Mouse (Mus musculus) liver, embryonic 15.5 days (tissue): Measurements from ENCODE around the gene Dact1. TPM values are rescaled to one million over a fixed set of nuclear protein-coding genes. Genes with fewer than 3 reads are reported as not detected.

Experiments used
- ATAC-seq: fragments of 200-750 bp; cut with Nextera tagmentation; 2 replicates; pipeline ENCODE4 v1.8.0; 2017; ENCODE audit warnings: moderate number of reproducible peaks, mild to moderate bottlenecking, moderate library complexity; ENCODE audit not compliant: insufficient read depth
- H3K27ac ChIP-seq: fragments of 300-500 bp; sonication (generic); replicated peaks from 2 replicates; pipeline ENCODE4 v1.5.1; 2015; ENCODE audit warnings: mild to moderate bottlenecking, inconsistent platforms
- H3K27me3 ChIP-seq: fragments of 300-500 bp; sonication (generic); 2 replicates; pipeline ENCODE4 v1.6.1; 2015; ENCODE audit warnings: mild to moderate bottlenecking, inconsistent platforms
- H3K36me3 ChIP-seq: fragments of 300-500 bp; sonication (generic); replicated peaks from 2 replicates; pipeline ENCODE4 v1.6.1; 2015; ENCODE audit warnings: moderate library complexity, mild to moderate bottlenecking, inconsistent platforms
- H3K4me1 ChIP-seq: fragments of 300-500 bp; sonication (generic); replicated peaks from 2 replicates; pipeline ENCODE4 v1.6.1; 2015; ENCODE audit warnings: inconsistent platforms
- H3K4me2 ChIP-seq: fragments of 300-500 bp; sonication (generic); 2 replicates; pipeline ENCODE4 v1.6.1; 2015; ENCODE audit warnings: moderate library complexity, mild to moderate bottlenecking, inconsistent platforms
- H3K4me3 ChIP-seq: fragments of 300-500 bp; sonication (generic); replicated peaks from 2 replicates; pipeline ENCODE4 v1.5.1; 2015; ENCODE audit warnings: mild to moderate bottlenecking, inconsistent platforms
- H3K9ac ChIP-seq: fragments of 300-500 bp; sonication (generic); 2 replicates; pipeline ENCODE4 v1.6.1; 2015; ENCODE audit warnings: moderate library complexity, mild to moderate bottlenecking, inconsistent platforms
- H3K9me3 ChIP-seq: fragments of 300-500 bp; sonication (generic); replicated peaks from 2 replicates; pipeline ENCODE4 v1.6.1; 2016; ENCODE audit warnings: inconsistent platforms
- WGBS: fragments of 180-500 bp; shearing (Covaris S2); methylation state at CpG from one replicate; pipeline ENCODE4 v1.1.7; 2015; ENCODE audit warnings: mixed read lengths; ENCODE audit not compliant: insufficient replicate concordance; 5-methylcytosine and 5-hydroxymethylcytosine counted together
- polyA plus RNA-seq: library from polyadenylated mRNA; unstranded; fragments of >200 nt; fragmentation: Nextera tagmentation; extraction: Ambion mirVana; gene quantifications from 2 replicates; pipeline ENCODE4 v1.2.1, GENCODE M21; 2015

The Dact1 gene
- polyA plus RNA-seq = 0.38 and 0.44 TPM in 2 replicates

DNA sequence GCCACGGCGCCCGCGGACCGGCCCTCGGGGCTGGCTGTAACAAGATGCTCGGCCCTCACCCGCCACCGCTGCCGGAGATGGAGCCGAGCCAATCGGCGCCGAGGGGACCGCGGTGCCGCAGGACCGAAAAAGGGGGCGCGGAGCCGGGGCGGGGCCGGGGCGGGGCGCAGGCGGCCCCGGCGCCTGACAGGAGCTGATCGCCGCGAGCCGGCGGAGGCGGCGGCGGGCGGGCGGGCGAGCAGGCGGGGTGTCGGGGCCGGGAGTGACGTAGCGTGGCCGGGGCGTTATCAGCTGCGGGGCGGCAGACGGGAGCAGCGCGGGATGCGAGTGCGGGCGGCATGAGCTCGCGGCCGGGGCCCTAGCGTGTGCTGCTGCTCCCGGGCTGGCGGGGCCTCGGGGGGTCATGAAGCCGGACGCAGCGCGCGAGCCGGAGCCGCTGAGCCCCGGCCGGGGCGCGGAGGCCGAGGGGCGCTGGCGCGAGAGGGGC, at the start of gene Dact1:
Gene Dact1 (plus strand): TSS at position 304 of the 487 bp plus-strand sequence.
- under 1% methylated on average over 66 of the region's 76 CpGs for WGBS
- Histone ChIP-seq H3K36me3 (no peaks in the 10 kb centered on the region), H3K9me3 (no peaks in the 10 kb centered on the region), H3K4me3 (peak within 1 kb of the TSS; percentile 58), H3K4me1 (peaks cover 12% of the 10 kb centered on the region; the same call in 1 of the 2 replicates), H3K4me2 (peak within 1 kb of the TSS; percentile 78), H3K27ac (no peak within 1 kb of the TSS), H3K9ac (no peak within 1 kb of the TSS), H3K27me3 (peaks cover 77% of the 10 kb centered on the region)
- ATAC-seq = peak; percentile 71

DNA sequence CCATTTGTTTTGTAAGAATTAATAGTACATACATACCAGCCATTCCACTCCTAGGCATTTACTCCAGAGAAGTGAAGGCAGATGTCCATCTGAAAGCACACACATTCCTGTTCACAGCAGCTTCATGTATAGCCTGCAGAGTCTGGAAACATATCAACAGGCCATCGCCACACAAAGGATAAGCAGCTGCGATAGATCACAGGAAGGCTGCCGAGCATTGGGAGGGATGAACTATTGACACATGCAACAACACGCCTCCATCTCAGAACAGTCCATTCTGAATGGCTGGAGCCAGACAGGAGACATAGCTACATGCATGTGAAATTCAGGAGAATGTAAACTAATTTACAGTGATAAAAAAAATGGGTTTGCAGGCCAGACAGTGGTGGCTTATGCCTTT, 45.5 kb upstream of the Dact1 start:
- no peaks in the 10 kb centered on the region for H3K36me3 ChIP-seq
- no peak overlapping the region for H3K4me3 ChIP-seq
- no peak overlapping the region for H3K9ac ChIP-seq
- no peaks in the 10 kb centered on the region for H3K4me1 ChIP-seq
- ATAC-seq = no peak
- H3K9me3 ChIP-seq = no peaks in the 10 kb centered on the region
- WGBS = 72% methylated on average over 4 of the region's 4 CpGs
- no peaks in the 10 kb centered on the region for H3K27me3 ChIP-seq
- no peak overlapping the region for H3K4me2 ChIP-seq
- no peak overlapping the region for H3K27ac ChIP-seq

DNA sequence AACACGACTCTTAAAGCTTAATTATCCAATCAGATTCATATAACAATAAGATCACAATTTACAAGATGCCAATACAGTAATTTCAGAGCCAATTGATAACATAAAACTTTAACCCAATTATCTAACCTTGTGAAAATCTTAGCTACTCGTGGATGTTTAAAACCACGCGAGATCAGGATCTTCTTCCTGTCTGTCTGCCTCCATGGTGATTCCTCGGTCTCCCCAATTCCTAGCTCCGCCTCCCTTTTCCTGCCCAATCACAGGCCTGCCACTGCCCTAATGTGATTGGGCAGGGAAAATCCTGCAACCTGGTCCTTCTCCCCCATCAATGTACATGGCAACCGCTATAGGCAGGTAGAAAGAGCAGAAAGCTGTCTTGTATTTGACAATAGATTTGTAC, 40.3 kb upstream of the Dact1 start:
- Histone ChIP-seq H3K4me1 (no peaks in the 10 kb centered on the region), H3K4me2 (no peak overlapping the region), H3K27me3 (no peaks in the 10 kb centered on the region), H3K27ac (no peak overlapping the region), H3K4me3 (no peak overlapping the region), H3K9ac (no peak overlapping the region), H3K36me3 (no peaks in the 10 kb centered on the region), H3K9me3 (no peaks in the 10 kb centered on the region)
- ATAC-seq = no peak
- 69% methylated on average over 7 of the region's 7 CpGs for WGBS

DNA sequence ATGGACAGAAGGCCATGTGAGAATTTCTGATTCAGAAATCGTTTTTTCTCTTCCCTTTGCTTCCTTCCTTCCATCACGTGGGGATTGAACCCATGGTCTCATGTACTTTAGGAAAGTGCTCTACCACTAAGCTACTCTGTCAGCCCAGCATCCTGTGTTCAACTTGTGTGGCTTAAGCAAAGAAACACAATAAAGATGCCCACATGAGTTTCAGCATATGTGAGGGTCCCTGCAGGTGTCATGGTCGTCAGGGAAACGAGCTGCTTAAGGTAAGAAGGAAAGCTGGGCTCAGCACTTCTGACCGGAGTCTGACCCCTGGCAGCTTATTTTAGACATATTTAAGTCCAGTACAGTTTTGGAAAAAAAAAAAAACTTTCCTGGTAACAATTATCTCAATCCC, 38.6 kb upstream of the Dact1 start:
- H3K4me1 ChIP-seq = no peaks in the 10 kb centered on the region
- no peak for ATAC-seq
- H3K9me3 ChIP-seq = no peaks in the 10 kb centered on the region
- H3K36me3 ChIP-seq = no peaks in the 10 kb centered on the region
- no peak overlapping the region for H3K4me3 ChIP-seq
- WGBS = 54% methylated on average over 5 of the region's 5 CpGs
- no peaks in the 10 kb centered on the region for H3K27me3 ChIP-seq
- H3K27ac ChIP-seq = no peak overlapping the region
- no peak overlapping the region for H3K9ac ChIP-seq
- no peak overlapping the region for H3K4me2 ChIP-seq

DNA sequence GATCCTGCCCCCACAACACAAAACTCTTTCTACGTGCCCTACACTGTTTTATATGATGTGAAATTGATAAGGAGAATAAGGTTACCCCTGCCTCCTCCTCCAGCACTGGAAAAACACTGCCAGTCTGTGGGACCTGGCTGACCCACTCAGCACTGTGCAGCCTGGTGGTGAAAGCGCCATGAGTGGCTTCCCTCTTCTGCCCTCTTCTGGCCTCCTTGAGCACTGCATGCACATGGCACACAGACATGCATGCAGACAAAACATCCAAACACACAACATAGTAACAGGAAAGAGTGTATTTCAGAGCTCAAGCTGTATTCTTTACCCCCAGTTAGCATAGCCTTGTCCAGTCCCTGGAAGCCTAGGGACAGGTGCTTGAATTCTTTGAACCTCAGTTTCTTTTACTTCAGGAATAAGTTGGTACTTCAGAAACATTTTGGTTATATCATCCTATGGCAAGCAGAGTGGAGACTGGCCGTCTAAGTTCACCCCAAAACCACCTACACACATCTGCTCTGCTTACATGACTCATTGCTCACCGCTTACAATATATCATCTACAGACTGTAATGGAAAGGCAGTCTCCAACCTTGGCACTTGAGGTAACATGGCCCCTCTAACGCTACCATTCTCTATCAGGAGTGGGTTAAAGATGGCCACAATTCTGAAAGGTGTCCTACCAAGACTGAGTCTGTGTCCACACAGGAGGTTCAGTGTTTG, 35.0 kb upstream of the Dact1 start:
- Histone ChIP-seq H3K36me3 (no peaks in the 10 kb centered on the region), H3K4me1 (no peaks in the 10 kb centered on the region), H3K4me2 (no peak overlapping the region), H3K27ac (no peak overlapping the region), H3K9ac (no peak overlapping the region), H3K27me3 (no peaks in the 10 kb centered on the region), H3K4me3 (no peak overlapping the region), H3K9me3 (no peaks in the 10 kb centered on the region)
- ATAC-seq = no peak
- WGBS = 75% methylated on average over 5 of the region's 5 CpGs

DNA sequence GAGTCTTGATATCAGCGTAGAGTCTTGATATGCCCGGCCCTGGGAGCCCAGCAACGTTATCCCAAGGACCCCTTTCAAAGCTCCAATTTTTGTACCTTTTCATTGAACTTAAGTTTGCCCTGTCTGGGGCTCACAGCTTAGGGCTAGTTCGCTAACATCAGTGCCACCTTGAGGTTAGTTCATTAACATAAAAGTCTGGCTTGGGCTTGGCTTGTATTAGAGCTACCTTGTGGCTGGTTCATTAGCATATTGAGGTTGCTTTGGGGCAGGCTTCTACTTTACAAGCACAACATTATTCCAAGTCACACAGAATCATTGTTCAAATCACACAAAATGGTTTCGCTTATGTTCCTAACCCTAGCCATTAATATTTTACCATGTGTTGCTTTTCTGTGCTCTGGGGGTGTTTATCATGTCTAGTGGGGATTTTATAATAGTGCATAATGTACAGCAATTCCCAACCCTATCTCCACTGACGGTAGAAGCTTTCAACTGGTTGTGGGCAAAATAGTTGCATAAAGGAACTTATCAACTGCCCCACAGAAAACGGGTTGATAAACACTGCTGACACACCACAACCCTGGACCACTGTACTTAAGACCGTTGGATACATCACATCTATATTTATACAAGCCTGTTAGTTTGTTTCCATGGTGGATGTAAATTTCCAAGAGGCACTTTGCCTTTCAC, 33.6 kb upstream of the Dact1 start:
- whole genome bisulfite sequencing = 51% methylated on average over 8 of the region's 8 CpGs
- Histone ChIP-seq H3K27ac (no peak overlapping the region), H3K36me3 (no peaks in the 10 kb centered on the region), H3K4me3 (no peak overlapping the region), H3K4me2 (no peak overlapping the region), H3K9me3 (no peaks in the 10 kb centered on the region), H3K9ac (no peak overlapping the region), H3K4me1 (no peaks in the 10 kb centered on the region), H3K27me3 (no peaks in the 10 kb centered on the region)
- no peak for ATAC-seq

DNA sequence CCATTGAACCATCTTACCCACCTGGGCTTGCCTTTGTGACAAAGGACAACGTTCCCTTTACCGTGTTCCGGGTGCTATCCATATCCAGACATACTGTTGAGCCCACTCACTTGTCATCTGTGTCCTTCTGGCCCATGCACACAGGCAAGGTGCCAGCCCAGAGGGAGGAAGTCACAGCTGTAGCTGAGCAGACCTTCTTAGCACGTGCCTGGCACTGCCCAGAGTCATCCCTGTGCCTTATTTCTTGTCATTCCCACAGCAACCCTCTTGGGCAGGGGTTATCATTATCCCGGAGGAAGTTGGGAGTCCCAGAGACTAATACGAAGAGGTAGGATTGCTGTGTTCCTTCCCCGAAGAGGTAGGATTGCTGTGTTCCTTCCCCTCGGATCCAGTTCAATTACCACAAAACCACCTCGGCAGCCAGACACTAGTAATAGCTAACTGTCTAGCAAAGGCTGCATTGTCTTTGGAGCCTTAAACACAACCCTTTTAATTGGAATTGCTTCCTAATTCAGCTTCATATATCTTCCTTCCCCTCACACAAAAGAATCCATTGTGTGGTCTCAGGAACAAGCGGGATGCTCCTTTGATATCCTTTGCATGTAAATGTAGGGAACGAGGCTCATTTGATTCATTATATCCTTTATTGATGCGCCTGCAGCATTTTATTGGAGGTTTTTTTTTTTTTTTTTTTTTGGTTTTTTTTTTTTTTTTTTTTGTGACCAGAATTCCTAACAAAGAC, 30.0 kb upstream of the Dact1 start:
- no peak overlapping the region for H3K27ac ChIP-seq
- WGBS = 62% methylated on average over 12 of the region's 12 CpGs

DNA sequence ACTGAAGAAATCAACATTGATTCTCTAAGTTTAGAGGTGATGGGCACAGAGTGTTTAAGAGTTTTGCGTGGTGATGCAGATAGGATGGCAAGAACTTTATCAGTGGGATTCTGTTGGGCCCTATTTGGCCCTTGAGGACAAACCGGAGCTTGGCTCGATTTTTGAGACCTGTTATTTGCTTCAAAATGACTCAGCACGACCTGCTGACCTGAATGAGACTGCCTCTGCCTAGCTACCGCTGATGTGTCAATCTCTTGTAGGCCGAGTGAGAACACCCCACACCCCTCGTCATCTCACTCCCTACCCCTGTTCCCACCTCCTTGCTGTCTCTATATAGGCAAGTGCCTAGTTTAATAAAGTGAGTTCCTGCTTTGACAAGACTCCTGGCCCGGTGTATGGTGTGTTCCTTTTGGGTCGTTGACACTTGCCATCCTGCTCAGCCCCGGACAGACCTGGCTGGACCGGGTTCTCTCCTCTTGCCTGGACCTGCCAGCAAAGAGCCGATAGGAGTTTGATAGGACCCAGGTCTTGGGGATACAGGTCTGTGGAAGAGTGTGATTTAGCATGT, 28.4 kb upstream of the Dact1 start:
- Histone ChIP-seq H3K4me3 (no peak overlapping the region), H3K36me3 (no peaks in the 10 kb centered on the region), H3K9me3 (no peaks in the 10 kb centered on the region), H3K27me3 (no peaks in the 10 kb centered on the region), H3K27ac (no peak overlapping the region), H3K9ac (no peak overlapping the region), H3K4me2 (no peak overlapping the region), H3K4me1 (no peaks in the 10 kb centered on the region)
- 64% methylated on average over 12 of the region's 12 CpGs for WGBS
- no peak for ATAC-seq

More for the DNA sequence above, 30.0 kb upstream of the Dact1 start:
- H3K4me1 ChIP-seq = no peaks in the 10 kb centered on the region
- H3K27me3 ChIP-seq = no peaks in the 10 kb centered on the region
- no peaks in the 10 kb centered on the region for H3K9me3 ChIP-seq
- no peak overlapping the region for H3K9ac ChIP-seq
- H3K4me3 ChIP-seq = no peak overlapping the region
- H3K4me2 ChIP-seq = no peak overlapping the region
- H3K36me3 ChIP-seq = no peaks in the 10 kb centered on the region
- ATAC-seq = no peak

DNA sequence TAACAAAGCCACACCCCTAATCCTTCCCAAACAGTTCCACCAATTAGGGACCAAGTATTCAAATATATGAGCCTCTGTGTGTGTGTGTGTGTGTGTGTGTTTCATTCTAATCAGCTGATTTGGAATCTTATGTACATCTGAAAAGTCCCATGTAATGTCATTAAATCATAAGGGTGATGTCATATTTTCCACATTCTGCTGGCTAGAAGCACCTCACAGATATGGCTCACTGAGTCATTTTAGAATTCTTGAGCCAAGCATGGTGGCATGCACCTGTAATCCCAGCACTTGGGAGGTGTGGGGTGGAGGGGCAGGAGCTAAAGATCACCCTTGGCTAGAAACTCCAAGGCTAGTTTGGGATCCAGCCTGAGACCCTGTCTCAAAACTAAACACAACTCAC, 24.3 kb upstream of the Dact1 start:
- no peak overlapping the region for H3K4me3 ChIP-seq
- H3K9me3 ChIP-seq = no peaks in the 10 kb centered on the region
- H3K27me3 ChIP-seq = no peaks in the 10 kb centered on the region
- H3K4me1 ChIP-seq = no peaks in the 10 kb centered on the region
- no peak overlapping the region for H3K4me2 ChIP-seq
- no peak overlapping the region for H3K9ac ChIP-seq
- no peak for ATAC-seq
- H3K36me3 ChIP-seq = no peaks in the 10 kb centered on the region
- H3K27ac ChIP-seq = no peak overlapping the region

DNA sequence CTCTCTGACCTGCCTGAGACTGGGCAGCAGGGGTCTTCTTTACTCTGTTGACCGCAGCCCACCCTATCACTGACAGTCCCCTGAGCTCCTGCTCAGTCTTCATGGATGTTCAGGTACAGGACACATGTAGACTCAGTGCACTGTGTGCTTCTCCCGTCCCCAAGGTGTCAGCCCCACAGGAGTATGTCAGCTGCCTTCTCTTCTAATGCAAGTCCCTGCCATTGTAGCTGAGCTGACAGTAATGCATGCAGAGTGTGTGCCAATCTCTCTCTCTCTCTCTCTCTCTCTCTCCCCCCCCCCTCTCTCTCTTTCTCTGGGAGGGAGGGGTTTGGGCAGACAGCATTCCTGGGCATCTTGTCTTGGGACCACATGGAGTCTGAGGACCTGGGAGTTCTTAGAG, 19.2 kb upstream of the Dact1 start:
- 48% methylated on average over 2 of the region's 2 CpGs for whole genome bisulfite sequencing

More for the DNA sequence above, 19.2 kb upstream of the Dact1 start:
- Histone ChIP-seq H3K27ac (no peak overlapping the region), H3K4me2 (no peak overlapping the region), H3K4me1 (no peaks in the 10 kb centered on the region), H3K27me3 (no peaks in the 10 kb centered on the region), H3K9me3 (no peaks in the 10 kb centered on the region), H3K36me3 (no peaks in the 10 kb centered on the region), H3K4me3 (no peak overlapping the region), H3K9ac (no peak overlapping the region)
- ATAC-seq = no peak
